Mouse (Mus musculus) bone marrow macrophage, adult 2 months (primary cell): Measurements from ENCODE around the gene Il6ra.

ENCODE experiments used
- CTCF ChIP-seq: IDR thresholded peaks from 2 replicates; pipeline ENCODE4 v1.5.1; 2012; ENCODE audit warnings: low read depth, mild to moderate bottlenecking, low read length, moderate library complexity
- POLR2A ChIP-seq: IDR thresholded peaks from 2 replicates; pipeline ENCODE4 v1.6.1; 2012; ENCODE audit warnings: mild to moderate bottlenecking, low read depth, low read length, borderline replicate concordance

GRCm38 (mm10) chr3:89857353-89857752 is 55.6 kb downstream of the Il6ra start:
- no peak for TF ChIP-seq POLR2A
- TF ChIP-seq CTCF = peak; percentile 68
